Mouse (Mus musculus) frontal cortex, adult (tissue): ENCODE measurements around the gene Upk1a.

Experiments
- ATAC-seq: cut with Nextera tagmentation; 2 replicates; pipeline ENCODE4 v1.9.2; 2017; ENCODE audit warnings: mild to moderate bottlenecking, moderate library complexity, mixed read lengths; ENCODE audit not compliant: low TSS enrichment

Upk1a gene

GRCm38 (mm10) chr7:30612654-30613402 is at the start of gene Upk1a:
TSS of gene Upk1a (minus strand) at chr7:30612847.
- no peak for ATAC-seq

GRCm38 (mm10) chr7:30649591-30650540 is 37.2 kb upstream of the Upk1a start, which contains the start of gene Rbm42:
TSS of gene Rbm42 (minus strand) at chr7:30650317.
- peak; percentile 100 for ATAC-seq

GRCm38 (mm10) chr7:30639083-30639482 is 26.4 kb upstream of the Upk1a start:
- ATAC-seq = no peak

- no peak for ATAC-seq
Measured at GRCm38 (mm10) chr7:30636395-30636794, 23.7 kb upstream of the Upk1a start.

GRCm38 (mm10) chr7:30635752-30636151 is 23.1 kb upstream of the Upk1a start, which contains the start of gene Etv2:
TSS of gene Etv2 (minus strand) at chr7:30635852.
- no peak for ATAC-seq

GRCm38 (mm10) chr7:30634621-30635020 is 22.0 kb upstream of the Upk1a start:
- no peak for ATAC-seq

GRCm38 (mm10) chr7:30633762-30634412 is 21.2 kb upstream of the Upk1a start:
- no peak for ATAC-seq

- no peak for ATAC-seq
Measured at GRCm38 (mm10) chr7:30629013-30629412, 16.4 kb upstream of the Upk1a start.

GRCm38 (mm10) chr7:30626647-30627046 is 14.0 kb upstream of the Upk1a start:
- ATAC-seq = no peak

GRCm38 (mm10) chr7:30625530-30626384 is 13.1 kb upstream of the Upk1a start, which contains the start of gene Cox6b1:
TSS of gene Cox6b1 (minus strand) at chr7:30626151.
- peak; percentile 97 for ATAC-seq

- no peak for ATAC-seq
Measured at GRCm38 (mm10) chr7:30619202-30619601, 6.6 kb upstream of the Upk1a start.

- no peak for ATAC-seq
Measured at GRCm38 (mm10) chr7:30618658-30619057, 6.0 kb upstream of the Upk1a start.

- no peak for ATAC-seq
Measured at GRCm38 (mm10) chr7:30615049-30615760, 2.6 kb upstream of the Upk1a start.

- no peak for ATAC-seq
Measured at GRCm38 (mm10) chr7:30614454-30614853, 1.8 kb upstream of the Upk1a start.

GRCm38 (mm10) chr7:30613529-30614112 is 974 bp upstream of the Upk1a start:
- ATAC-seq = no peak

- no peak for ATAC-seq
Measured at GRCm38 (mm10) chr7:30610043-30610442, 2.6 kb downstream of the Upk1a start.

- no peak for ATAC-seq
Measured at GRCm38 (mm10) chr7:30608476-30608875, 4.2 kb downstream of the Upk1a start.

GRCm38 (mm10) chr7:30607706-30608309 is 4.8 kb downstream of the Upk1a start:
- no peak for ATAC-seq

- no peak for ATAC-seq
Measured at GRCm38 (mm10) chr7:30604944-30605343, 7.7 kb downstream of the Upk1a start.

- no peak for ATAC-seq
Measured at GRCm38 (mm10) chr7:30604424-30604823, 8.2 kb downstream of the Upk1a start.
